8 mouse cellular contexts compared by ENCODE assay signal in the genomic region with DNA sequence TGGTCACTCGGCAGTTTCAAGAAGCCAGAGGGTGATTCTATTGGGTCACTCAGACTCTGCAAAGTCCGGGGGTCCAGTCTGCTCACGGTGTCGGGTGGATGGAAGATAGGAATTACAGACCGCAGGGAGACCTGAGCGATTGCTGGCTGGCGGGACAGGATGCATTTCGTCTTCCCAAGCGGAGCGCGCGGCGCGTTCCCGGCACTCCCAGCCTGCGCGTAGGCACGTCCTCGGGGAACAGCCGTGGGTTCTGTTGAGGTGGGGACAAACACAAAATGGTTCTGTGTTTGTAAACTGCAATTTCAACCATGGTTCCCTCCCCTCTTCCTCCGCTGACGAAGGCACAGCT. TPM values are rescaled to one million over a fixed set of nuclear protein-coding genes. Genes with fewer than 3 reads are reported as not detected.
DNase-seq lines count a peak whose midpoint lies in the region; ATAC-seq and TF ChIP-seq lines count a peak whose summit lies in the region.
"Had no signal": no experiment of that assay in that cellular context is flagged by ENCODE, and none has a peak within 500 bp of the region (broad histone marks: within the 10 kb centered on the region; RNA-seq: fewer than 3 reads in every experiment).

No protein-coding gene starts in this region.

- H3ac ChIP-seq in myocyte (ENCODE audit: control insufficient read depth, insufficient read length): no peak overlapping the region

- no peaks in the 10 kb centered on the region for H3K79me2 ChIP-seq in myocyte (ENCODE audit: control insufficient read depth, insufficient read depth)

- peak; percentile 8; the same call in 1 of the 2 replicates for ATAC-seq in common myeloid progenitor, adult 5-6 weeks (replicated peaks; ENCODE audit: low read depth, poor library complexity, severe bottlenecking)
- ATAC-seq in granulocyte monocyte progenitor cell, adult 5-6 weeks (replicated peaks; ENCODE audit: poor library complexity, severe bottlenecking): 0 out of 2 replicates have a peak, but pooled peaks have one; percentile 3

- H3K4me3 ChIP-seq in myocyte: peak overlapping the region; percentile 19
- H3K4me3 ChIP-seq: erythroblast, embryonic 14.5 days had no signal

- no peaks in the 10 kb centered on the region for H3K36me3 ChIP-seq in myocyte (ENCODE audit: control insufficient read depth, insufficient read depth)

- no peak for TF ChIP-seq POLR2A in myocyte (IDR thresholded peaks at IDR 0.05; ENCODE audit: insufficient read length, low read depth)

- intact Hi-C loops in left cerebral cortex, postnatal 25 days (cut with DNase I): loop anchor here (5.0 kb wide), 1 partner anchor 712 kb away; no protein-coding TSS in a partner anchor

- peaks cover 16% of the 10 kb centered on the region for H3K27me3 ChIP-seq in myocyte (ENCODE audit: control insufficient read depth, insufficient read depth, insufficient read length)

- no peak overlapping the region for H3K4me2 ChIP-seq in myocyte (ENCODE audit: low read depth)

- DNase-seq in left cerebral cortex, postnatal 25 days (ENCODE audit: low spot score in 2 of 2): peak; percentile 33 to 45
- no peak for DNase-seq in left cerebral cortex, adult 18-20 months (ENCODE audit: low spot score in 2 of 2)
- DNase-seq in layer of hippocampus, postnatal 25 days (ENCODE audit: extremely low spot score in 1 of 2, low spot score in 1 of 2): peak; percentile 36 to 46
- DNase-seq in adipocyte (ENCODE audit: low spot score): no peak

TF ChIP-seq in myocyte, 11 proteins besides CTCF, POLR2A, EP300 and RAD21:
- TF ChIP-seq CEBPB (IDR thresholded peaks at IDR 0.05; ENCODE audit: insufficient read depth, poor library complexity, severe bottlenecking) (no peak), MAX (IDR thresholded peaks at IDR 0.05; ENCODE audit: low read depth) (no peak), SRF (IDR thresholded peaks at IDR 0.05; ENCODE audit: control insufficient read depth, insufficient read length, low read depth) (no peak), MYOG (IDR thresholded peaks at IDR 0.05; ENCODE audit: control insufficient read depth in 1 of 3, insufficient read depth in 1 of 3, insufficient read length in 2 of 3, low read depth in 2 of 3) (no peak), MYOD1 (IDR thresholded peaks at IDR 0.05; ENCODE audit: control insufficient read depth in 1 of 3, insufficient read length in 2 of 3, low read depth in 2 of 3) (no peak), TCF12 (IDR thresholded peaks at IDR 0.05; ENCODE audit: insufficient read depth, poor library complexity, severe bottlenecking) (no peak)

RNA-seq across cellular contexts. Expression of a gene that starts 4.7 kb away (rescaled TPM):
- 1 to 10 TPM; 4.0 to 5.3 TPM for total RNA-seq in left cerebral cortex, postnatal 25 days (2021)
- total RNA-seq in left cerebral cortex, adult 18-20 months (2021): 1 to 10 TPM; 2.2 to 2.3 TPM
- 0.78 and 2.4 TPM in 2 replicates for total RNA-seq in common myeloid progenitor, adult 5-6 weeks (2017)
- total RNA-seq in granulocyte monocyte progenitor cell, adult 5-6 weeks (2014; fragmentation: Nextera tagmentation): 1.7 and 2.0 TPM in 2 replicates
- 0.78 and 2.2 TPM in 2 replicates for total RNA-seq in granulocyte monocyte progenitor cell, adult 5-6 weeks (2017)
- 1 to 10 TPM; 3.1 to 5.2 TPM for total RNA-seq in layer of hippocampus, postnatal 25 days (2021)
- polyA plus RNA-seq in myocyte (2012; fragmentation: generic; extraction: Trizol): 0.19 TPM
- polyA plus RNA-seq: erythroblast, embryonic 14.5 days had no signal

Comparison
In these comparisons a context has a peak if more than half of its experiments do, and no peak if none do; other contexts are left out.
1. DNase-seq: peak in left cerebral cortex, postnatal 25 days (2 of 2) and layer of hippocampus, postnatal 25 days (2 of 2); none in left cerebral cortex, adult 18-20 months (0 of 2) and adipocyte (single experiment).